Mouse (Mus musculus) intestine, postnatal 0 days (tissue): ENCODE measurements around the gene Asprv1. TPM values are rescaled to one million over a fixed set of nuclear protein-coding genes. Genes with fewer than 3 reads are reported as not detected.

Source experiments
- ATAC-seq: fragments of 200-750 bp; cut with Nextera tagmentation; 2 replicates; pipeline ENCODE4 v1.8.0; 2017; ENCODE audit warnings: mild to moderate bottlenecking, moderate TSS enrichment, moderate library complexity
- H3K27ac ChIP-seq: fragments of 300-500 bp; sonication (generic); 2 replicates; pipeline ENCODE4 v1.5.1; 2014; ENCODE audit warnings: mild to moderate bottlenecking, low read depth, low read length, moderate library complexity
- H3K27me3 ChIP-seq: fragments of 300-500 bp; sonication (generic); replicated peaks from 2 replicates; pipeline ENCODE4 v1.6.1; 2014; ENCODE audit warnings: low read length, mixed read lengths; ENCODE audit not compliant: control insufficient read depth, insufficient read depth
- H3K36me3 ChIP-seq: fragments of 300-500 bp; sonication (generic); 2 replicates; pipeline ENCODE4 v1.6.1; 2014; ENCODE audit warnings: mild to moderate bottlenecking, moderate library complexity; ENCODE audit not compliant: control insufficient read depth, insufficient read depth
- H3K4me1 ChIP-seq: fragments of 300-500 bp; sonication (generic); replicated peaks from 2 replicates; pipeline ENCODE4 v1.6.1; 2014; ENCODE audit warnings: antibody characterized with exemption, low read length, mixed read lengths; ENCODE audit not compliant: control insufficient read depth, insufficient read depth
- H3K4me2 ChIP-seq: fragments of 300-500 bp; sonication (generic); replicated peaks from 2 replicates; pipeline ENCODE4 v1.6.1; 2014; ENCODE audit warnings: low read depth, mild to moderate bottlenecking, moderate library complexity
- H3K4me3 ChIP-seq: fragments of 300-500 bp; sonication (generic); 2 replicates; pipeline ENCODE4 v1.5.1; 2014; ENCODE audit warnings: low read depth, low read length
- H3K9ac ChIP-seq: fragments of 300-500 bp; sonication (generic); 2 replicates; pipeline ENCODE4 v1.6.1; 2014; ENCODE audit warnings: mild to moderate bottlenecking, low read depth, low read length
- H3K9me3 ChIP-seq: fragments of 300-500 bp; sonication (generic); 2 replicates; pipeline ENCODE4 v1.6.1; 2016; ENCODE audit warnings: mixed run types; ENCODE audit not compliant: control insufficient read depth
- CTCF ChIP-seq: sonication (generic); IDR thresholded peaks from 2 replicates; pipeline ENCODE4 v1.5.1; 2016; ENCODE audit warnings: low read depth, mild to moderate bottlenecking, control low read depth, antibody characterized with exemption, moderate library complexity
- WGBS: fragments of 180-500 bp; shearing (Covaris S2); extraction: QIAGEN DNeasy Blood & Tissue Kit; methylation state at CpG from one replicate; pipeline ENCODE4 v1.1.7; 2014; 5-methylcytosine and 5-hydroxymethylcytosine counted together
- polyA plus RNA-seq: library from polyadenylated mRNA; unstranded; fragments of >200 nt; fragmentation: Nextera tagmentation; extraction: Ambion mirVana; gene quantifications from 2 replicates; pipeline ENCODE4 v1.2.1, GENCODE M21; 2015

Asprv1 gene
- polyA plus RNA-seq, 1 experiment from 2014 or later = 1.3 TPM

DNA sequence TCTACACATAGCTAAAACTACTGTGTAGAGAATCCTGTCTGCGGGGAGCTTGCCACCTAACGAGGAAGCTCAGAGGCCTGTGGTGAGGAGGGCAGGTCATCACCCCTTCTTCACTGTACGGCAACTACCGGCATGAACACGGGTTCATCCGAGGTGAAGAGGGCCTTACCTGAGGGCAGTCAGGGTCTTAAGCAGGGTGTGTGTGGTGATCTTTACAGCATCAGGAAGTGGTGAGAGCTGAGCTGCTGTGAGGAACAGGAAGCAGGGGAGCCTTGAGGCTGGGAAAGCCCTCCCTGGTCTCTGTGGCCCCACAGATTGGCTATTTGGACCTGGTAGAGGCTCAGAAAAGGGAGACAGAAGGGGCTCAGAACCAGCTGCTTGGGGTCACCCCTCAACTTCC lies 20.5 kb upstream of the Asprv1 start:
- Histone ChIP-seq H3K27me3 (no peaks in the 10 kb centered on the region), H3K36me3 (no peaks in the 10 kb centered on the region; the same call in 1 of the 2 replicates), H3K27ac (peak overlapping the region; percentile 10), H3K4me1 (peaks cover 11% of the 10 kb centered on the region; the same call in 1 of the 2 replicates), H3K9me3 (no peaks in the 10 kb centered on the region), H3K4me3 (no peak overlapping the region), H3K4me2 (no peak overlapping the region), H3K9ac (no peak overlapping the region)
- WGBS = 57% methylated on average over 6 of the region's 6 CpGs
- no peak for TF ChIP-seq CTCF
- peak; percentile 31; the same call in 1 of the 2 replicates for ATAC-seq

DNA sequence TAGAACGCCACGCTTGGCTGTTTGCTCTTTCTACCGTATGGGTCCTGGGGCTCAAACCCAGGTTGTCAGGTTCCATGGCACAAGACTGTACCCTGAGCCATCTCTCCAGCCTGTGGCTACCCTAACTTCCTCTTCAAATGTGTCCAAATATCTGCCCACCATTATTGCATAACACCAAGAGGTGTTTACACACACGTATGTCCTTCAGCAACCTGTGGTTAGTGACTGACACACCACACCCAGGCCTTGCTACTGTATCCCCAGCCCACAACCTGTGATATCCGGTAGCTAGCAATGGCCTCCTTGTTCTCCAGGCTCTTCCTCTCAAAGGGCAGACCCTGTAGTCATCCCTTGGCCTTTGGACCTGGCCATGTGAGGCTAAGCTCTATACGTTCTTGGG lies 18.7 kb upstream of the Asprv1 start:
- no peak for TF ChIP-seq CTCF
- peak; percentile 32; the same call in 1 of the 2 replicates for ATAC-seq
- WGBS = 73% methylated on average over 6 of the region's 6 CpGs

DNA sequence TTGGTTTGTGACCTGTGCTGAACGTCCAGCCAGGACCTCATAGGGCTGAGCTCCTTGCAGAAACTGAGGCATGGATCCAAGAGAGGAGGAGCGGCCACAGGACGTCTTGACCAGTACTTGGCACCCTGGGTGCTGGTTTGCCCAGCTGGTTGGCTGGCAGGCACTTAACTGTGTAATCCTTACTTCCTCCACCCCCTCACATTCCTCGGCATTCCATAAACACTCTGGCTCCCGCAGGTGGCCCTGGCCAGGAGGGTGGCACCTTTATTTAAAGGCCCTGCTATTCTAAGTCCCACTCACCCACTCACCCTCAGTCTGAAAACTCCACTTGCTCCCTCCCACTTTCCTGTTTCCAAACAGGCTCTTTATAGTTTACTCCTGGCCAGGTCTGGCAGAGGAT lies 17.2 kb upstream of the Asprv1 start:
- 50% methylated on average over 5 of the region's 5 CpGs for WGBS
- H3K36me3 ChIP-seq = no peaks in the 10 kb centered on the region; the same call in 1 of the 2 replicates
- no peak for TF ChIP-seq CTCF
- no peak overlapping the region for H3K27ac ChIP-seq
- H3K9me3 ChIP-seq = no peaks in the 10 kb centered on the region
- H3K4me1 ChIP-seq = peaks cover 9% of the 10 kb centered on the region; the same call in 1 of the 2 replicates
- ATAC-seq = no peak
- H3K4me2 ChIP-seq = no peak overlapping the region
- H3K27me3 ChIP-seq = no peaks in the 10 kb centered on the region
- H3K9ac ChIP-seq = no peak overlapping the region
- no peak overlapping the region for H3K4me3 ChIP-seq

More for the DNA sequence above, 18.7 kb upstream of the Asprv1 start:
- H3K27ac ChIP-seq = 0 out of 2 replicates have a peak overlapping the region, but pooled peaks have one; percentile 11
- no peaks in the 10 kb centered on the region; the same call in 1 of the 2 replicates for H3K36me3 ChIP-seq
- no peak overlapping the region for H3K4me3 ChIP-seq
- no peak overlapping the region for H3K4me2 ChIP-seq
- H3K4me1 ChIP-seq = peaks cover 11% of the 10 kb centered on the region; the same call in 1 of the 2 replicates
- no peaks in the 10 kb centered on the region for H3K27me3 ChIP-seq
- no peaks in the 10 kb centered on the region for H3K9me3 ChIP-seq
- no peak overlapping the region for H3K9ac ChIP-seq

DNA sequence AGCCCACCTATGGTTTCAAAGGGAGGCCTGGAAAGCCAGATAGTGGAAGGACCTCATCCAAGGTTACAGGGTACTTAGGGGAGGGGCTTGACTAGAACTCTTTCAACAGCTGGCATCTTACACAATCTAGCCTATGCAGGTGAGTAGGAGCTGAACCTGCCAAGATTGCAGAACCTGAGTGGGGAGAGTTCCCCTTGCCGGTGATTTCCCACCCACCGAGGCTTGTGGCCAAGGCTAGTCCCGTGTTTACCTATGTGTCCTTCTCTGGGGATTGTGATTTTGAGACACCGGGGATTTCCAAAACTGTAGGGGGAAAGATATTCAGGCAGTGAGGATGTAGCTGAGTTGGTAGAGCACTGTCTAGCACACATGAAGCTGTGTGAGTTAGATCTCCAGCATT lies 12.7 kb upstream of the Asprv1 start:
- WGBS = 80% methylated on average over 4 of the region's 4 CpGs
- no peak overlapping the region for H3K9ac ChIP-seq
- ATAC-seq = no peak

DNA sequence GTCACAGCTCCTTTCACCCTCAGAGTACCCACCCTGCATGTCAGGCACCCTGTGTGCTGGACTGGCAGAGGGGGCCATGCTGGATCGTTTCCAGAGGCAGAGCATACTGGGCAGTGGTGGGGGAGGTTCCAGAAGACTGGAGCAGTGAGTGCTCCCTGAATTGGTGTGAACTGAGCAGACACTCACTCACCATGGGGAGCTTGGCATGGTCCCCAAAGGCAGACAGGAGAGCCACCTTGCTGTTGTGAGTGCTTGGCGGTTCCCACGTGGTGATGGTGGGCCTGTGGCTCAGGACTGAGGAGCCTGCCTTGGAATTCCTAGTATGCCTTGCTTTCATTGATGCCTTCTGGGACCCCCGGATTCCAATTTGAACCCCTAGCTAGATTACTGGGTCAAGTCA lies 4.8 kb upstream of the Asprv1 start:
- Histone ChIP-seq H3K4me2 (no peak overlapping the region), H3K4me1 (0 out of 2 replicates have a peak, but pooled peaks cover 2% of the 10 kb centered on the region), H3K27ac (no peak overlapping the region), H3K36me3 (no peaks in the 10 kb centered on the region), H3K27me3 (no peaks in the 10 kb centered on the region), H3K9ac (no peak overlapping the region), H3K9me3 (no peaks in the 10 kb centered on the region), H3K4me3 (no peak overlapping the region)
- 81% methylated on average over 4 of the region's 4 CpGs for WGBS
- TF ChIP-seq CTCF = no peak
- no peak for ATAC-seq

More for the DNA sequence above, 12.7 kb upstream of the Asprv1 start:
- Histone ChIP-seq H3K9me3 (no peaks in the 10 kb centered on the region), H3K27ac (no peak overlapping the region), H3K4me2 (no peak overlapping the region), H3K27me3 (no peaks in the 10 kb centered on the region), H3K4me1 (no peaks in the 10 kb centered on the region), H3K4me3 (no peak overlapping the region), H3K36me3 (no peaks in the 10 kb centered on the region)
- TF ChIP-seq CTCF = no peak

DNA sequence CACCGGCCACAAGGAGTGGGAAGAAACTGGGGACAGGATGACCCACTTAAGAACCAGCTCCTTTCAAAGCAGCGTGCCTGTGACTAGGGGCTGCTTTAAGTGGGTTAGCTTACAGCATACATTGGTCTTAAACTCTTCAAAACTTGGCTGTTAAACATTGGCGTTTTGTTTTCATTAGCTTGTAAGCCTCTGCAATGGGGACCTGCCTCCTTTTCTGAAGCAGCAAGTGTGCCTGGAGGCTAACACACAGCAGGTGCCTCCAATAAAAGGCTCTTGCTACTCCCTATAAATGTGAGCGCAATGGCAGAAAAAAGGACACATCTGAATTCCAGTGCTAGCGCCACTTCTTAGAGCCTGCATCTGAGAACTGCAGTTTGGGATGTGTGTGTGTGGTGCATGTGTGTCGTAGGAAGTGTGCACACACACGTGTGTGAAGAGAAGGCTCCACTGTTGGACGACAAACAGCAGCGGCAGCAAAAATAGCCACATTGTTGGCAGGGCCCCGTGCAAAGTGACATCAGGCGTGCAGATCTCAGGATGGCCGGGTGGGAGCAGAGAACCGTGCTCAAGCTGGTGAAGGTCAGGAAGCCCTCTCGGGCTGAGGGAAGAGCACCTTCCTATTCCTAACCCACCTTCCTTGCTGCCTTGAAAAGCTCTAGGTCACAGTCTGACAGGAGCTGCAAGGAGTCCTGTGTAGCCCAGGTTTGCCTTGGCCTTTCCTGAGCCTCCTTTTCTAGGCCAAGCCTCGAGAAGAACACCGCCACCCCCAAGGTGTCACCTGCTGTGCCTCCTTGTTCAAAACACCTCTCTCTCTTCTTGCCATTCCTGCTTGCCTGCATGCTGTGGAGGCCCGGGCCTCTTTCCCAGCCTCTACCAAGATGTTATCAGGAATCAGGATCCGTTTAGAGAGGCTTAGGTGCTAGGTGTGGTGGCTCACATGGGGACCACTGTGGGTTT lies 3.6 kb upstream of the Asprv1 start:
- Histone ChIP-seq H3K9ac (no peak overlapping the region), H3K4me3 (no peak overlapping the region), H3K4me1 (0 out of 2 replicates have a peak, but pooled peaks cover 2% of the 10 kb centered on the region), H3K4me2 (no peak overlapping the region), H3K9me3 (no peaks in the 10 kb centered on the region), H3K36me3 (no peaks in the 10 kb centered on the region), H3K27ac (no peak overlapping the region), H3K27me3 (no peaks in the 10 kb centered on the region)
- ATAC-seq = 0 out of 2 replicates have a peak, but pooled peaks have one; percentile 32
- TF ChIP-seq CTCF = no peak
- WGBS = 65% methylated on average over 18 of the region's 18 CpGs
